Mouse (Mus musculus) ovary, postnatal 14 days (tissue): ENCODE measurements around the gene Rcn2.

Source experiments
- DNase-seq: peaks from one replicate; pipeline ENCODE4 v3.0.0; 2022; ENCODE audit warnings: low spot score

Rcn2 gene

GRCm38 (mm10) chr9:56097584-56098298, 56.1 kb downstream of the Rcn2 start:
- no peak for DNase-seq

DNA sequence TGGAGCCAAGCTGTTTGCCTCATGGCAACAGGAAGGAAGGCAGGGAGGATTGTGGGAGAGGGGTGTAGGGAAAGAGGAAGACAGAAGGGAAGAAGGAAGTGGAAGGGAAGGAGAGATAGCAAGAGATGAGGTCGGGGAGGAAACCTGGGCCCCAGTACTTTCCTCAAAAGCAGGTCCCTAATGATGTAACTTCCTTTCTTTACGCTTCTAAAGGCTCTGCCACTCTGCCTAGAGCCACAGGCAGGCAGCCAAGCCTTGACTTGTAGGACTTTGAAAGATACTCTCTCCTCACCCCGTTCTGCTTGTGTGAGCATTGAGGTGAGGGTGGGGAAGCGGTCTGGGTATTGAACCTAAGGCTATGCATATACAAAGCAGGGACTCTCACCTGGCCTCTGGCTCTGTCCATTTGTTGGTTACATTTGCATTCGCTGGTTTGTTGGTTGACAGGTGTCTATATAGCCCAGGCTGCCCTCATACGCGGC, 58.4 kb downstream of the Rcn2 start:
- no peak for DNase-seq

- DNase-seq = no peak
Observed at GRCm38 (mm10) chr9:56101022-56101421, 59.4 kb downstream of the Rcn2 start.

DNA sequence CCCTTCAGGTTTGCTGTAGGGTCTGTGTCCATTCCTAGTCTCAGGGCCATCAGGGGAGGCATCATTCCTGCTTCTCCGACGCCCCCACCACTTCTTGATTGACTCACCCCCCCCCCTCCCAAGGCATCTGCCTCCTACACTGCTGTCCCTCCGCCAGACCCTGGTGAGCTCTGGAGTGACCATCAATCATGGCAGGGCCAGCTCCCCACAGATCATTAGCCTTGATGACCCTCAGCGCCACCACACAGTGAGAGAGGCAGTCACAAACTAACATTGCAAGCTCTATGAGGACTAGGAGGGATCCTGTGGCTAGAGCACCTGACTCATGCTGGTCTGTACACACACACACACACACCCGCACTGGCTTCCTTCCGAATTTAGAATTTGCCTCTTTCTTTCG, 63.3 kb downstream of the Rcn2 start:
- no peak for DNase-seq

DNA sequence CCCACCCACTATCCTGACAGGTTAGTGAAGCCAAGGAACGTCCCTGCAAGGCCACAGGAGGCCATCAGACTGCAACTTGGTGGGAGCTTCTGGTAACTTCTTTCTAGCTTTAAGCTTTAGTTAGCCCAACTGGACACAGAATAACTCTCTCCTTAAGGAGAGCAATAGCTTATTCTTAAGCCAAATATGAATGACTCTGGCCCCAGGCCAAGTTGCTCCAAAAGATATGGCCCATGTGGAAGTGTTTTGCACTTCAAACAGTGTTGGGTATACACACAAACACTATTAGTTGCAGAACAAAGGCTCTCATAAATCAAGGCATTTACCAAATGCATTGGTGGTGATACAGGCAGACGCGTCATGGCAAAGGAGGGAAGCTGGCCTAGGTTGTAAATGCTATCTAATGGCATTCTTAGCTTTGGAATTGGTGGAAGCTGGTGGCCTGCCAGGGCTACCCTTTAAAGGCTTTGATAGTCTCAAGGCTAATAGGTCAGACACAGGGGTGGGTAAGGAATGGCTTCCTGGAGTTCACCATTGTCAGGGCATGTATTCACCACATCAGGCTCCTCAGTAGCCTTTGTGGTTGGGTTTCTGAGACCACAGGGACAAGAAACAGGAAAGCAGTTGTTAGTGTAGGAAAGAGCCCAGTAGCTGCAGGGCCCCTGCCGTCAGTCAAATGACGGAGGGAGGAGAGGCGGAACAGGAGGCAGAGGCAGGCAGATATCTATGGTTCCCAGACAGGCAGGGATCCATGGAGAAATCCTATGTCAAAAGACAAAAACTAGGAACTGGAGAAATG, 64.8 kb downstream of the Rcn2 start:
- no peak for DNase-seq

GRCm38 (mm10) chr9:56107527-56107926, 65.9 kb downstream of the Rcn2 start:
- DNase-seq = no peak

DNA sequence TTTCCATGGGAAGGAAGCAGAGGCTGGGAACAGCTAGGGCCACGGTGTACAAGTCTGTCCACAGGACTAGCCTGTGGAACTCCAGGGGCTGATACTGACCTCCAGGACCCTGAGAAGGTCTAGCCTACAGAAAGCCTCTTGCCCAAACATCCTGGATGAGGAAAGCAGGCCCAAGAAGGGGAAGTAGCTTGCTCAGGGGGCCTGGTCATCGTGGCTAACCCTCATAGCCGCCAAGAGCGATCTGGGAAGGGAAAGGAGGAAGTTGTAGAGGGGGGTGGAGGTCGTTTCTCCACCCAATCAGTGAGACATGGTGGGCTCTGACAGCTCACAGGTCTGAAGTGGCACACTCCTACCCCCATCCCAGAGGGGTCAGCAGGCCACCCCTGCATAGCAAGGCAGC, 66.5 kb downstream of the Rcn2 start:
- no peak for DNase-seq
